Mouse (Mus musculus) cerebellum, adult (tissue): ENCODE measurements at regions not wholly inside any gene's neighbourhood (a gene's known extent, or its start where the extent isn't known, plus 50 kb on each side); places are given as distances from the start of the nearest gene placed in this dataset.

ENCODE experiments used
- ATAC-seq: cut with Nextera tagmentation; 2 replicates; pipeline ENCODE4 v1.9.2; 2017; ENCODE audit warnings: mild to moderate bottlenecking, moderate library complexity, mixed read lengths; ENCODE audit not compliant: insufficient number of reproducible peaks, low FRiP score, low TSS enrichment

GRCm38 (mm10) chr3:115655020-115655419 is 59.9 kb downstream of the S1pr1 start:
- no peak for ATAC-seq

GRCm38 (mm10) chr3:115652236-115652635 is 62.6 kb downstream of the S1pr1 start:
- ATAC-seq, result no peak

DNA sequence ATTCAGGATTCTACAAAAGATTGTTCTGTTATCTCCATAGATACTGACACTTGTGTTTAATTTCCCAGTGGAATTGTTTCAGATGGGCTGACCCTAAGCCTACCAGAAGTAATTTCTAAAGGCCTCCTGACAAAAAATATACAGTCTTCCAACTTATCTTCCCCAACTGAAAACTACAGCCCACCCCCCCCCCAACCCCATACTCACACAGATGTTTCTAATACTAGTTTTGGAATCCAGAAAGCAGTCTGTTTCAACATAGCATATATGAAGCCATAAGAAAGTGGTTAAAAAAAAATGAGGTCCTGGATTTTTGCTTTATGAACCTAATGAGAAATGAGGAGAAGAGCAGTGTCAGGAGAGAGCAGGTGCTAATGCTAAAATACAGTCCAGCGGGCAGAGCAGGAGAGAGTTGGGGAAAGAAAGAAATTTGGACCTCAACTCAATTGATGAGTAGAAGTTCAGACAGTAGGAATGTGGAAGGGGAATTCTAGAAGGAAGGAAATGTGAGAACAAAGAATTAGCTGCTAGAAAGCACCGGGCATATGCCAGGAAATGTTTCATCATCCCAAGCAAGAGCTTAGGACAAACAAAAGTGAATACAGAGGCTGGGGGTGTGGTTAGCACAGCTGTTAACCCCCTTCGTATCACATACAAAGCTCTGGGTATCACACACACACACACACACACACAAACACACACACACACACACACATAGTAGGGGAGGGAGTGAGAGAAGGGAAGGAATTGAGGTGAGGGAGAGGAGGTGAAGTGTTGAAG is 65.3 kb downstream of the S1pr1 start:
- ATAC-seq, result no peak

- ATAC-seq, result no peak
Measured at GRCm38 (mm10) chr3:115646993-115647392, 67.9 kb downstream of the S1pr1 start.

DNA sequence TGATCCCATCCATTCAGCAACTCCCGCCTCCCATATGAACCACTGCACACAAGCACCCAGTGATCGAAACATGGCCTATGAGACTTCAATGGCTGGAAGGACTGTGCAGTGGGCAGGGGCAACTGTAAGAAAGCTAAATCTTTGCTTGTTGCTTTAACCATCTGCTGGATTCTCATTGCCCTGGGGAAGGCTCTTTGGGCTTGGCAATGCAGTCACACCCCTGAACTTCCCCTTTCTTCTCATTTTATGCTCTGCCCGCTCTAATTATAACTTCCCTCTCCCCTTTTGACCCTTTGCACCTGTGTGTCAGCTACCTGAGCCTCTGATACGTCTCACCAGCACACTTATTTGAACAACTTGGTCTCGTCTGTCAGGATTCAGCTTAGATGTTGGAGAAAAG is 70.6 kb downstream of the S1pr1 start:
- ATAC-seq, result no peak

- ATAC-seq, result peak; percentile 77
Measured at GRCm38 (mm10) chr3:115642846-115643260, 72.0 kb downstream of the S1pr1 start.

DNA sequence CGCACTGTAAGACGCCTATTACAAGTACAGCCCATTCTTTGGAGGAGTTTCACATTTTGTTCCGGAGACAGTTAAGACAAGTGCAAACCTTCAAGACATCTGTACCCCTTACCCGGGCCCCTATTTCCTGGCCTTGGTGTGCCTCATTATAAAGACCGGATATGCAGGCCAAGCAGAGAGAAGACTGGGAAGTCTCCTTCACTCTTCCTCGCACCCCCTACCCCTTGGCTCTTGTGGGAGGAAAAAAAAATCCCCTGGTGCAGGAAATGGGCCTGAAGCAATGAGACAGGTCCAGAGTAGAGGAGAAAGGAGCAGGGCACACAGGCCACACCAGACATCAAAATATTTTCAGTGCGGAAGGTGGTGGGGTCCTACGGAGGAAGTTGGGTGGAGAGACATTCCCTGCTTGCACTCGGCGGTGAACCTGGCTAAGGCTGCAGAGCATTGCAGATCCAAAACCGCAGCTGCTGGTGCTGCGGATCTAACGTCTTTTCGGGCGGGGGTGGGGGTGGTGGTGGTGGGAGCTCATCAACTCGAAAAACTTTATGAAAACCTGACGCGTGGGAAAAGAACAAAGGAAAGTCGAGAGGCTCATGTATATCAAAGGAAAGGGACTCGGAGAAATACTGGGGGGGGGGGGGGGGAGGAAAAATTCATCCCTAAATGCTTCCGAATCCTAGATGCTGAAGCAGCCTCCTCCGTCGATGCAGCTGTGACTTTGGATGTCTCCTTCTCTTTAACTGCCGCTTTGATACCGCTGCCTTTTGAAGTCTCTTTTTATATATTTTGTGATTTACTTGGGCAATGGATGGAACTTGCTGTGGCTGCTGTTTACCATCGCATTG is 72.6 kb downstream of the S1pr1 start:
- ATAC-seq, result peak; percentile 31

GRCm38 (mm10) chr3:115641411-115641810 is 73.5 kb downstream of the S1pr1 start:
- ATAC-seq, result no peak

GRCm38 (mm10) chr3:115635487-115635886 is 79.4 kb downstream of the S1pr1 start:
- no peak for ATAC-seq

GRCm38 (mm10) chr3:115635081-115635480 is 79.8 kb downstream of the S1pr1 start:
- no peak for ATAC-seq

DNA sequence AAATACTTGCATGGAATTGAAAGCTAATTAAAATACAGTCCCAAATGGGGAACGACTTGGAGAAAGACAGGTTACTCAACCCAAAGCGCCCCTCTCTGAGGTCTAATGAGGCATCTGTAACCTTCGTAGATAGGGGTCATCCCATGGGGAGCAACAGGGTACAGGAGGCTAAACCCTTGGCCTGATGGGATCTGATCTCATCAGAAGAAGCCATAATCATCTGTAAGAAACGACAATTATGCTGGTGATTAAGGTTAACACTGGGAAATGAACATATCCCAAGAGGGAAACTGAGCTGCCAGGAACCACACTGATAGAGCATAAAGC is 82.5 kb downstream of the S1pr1 start:
- ATAC-seq, result no peak

GRCm38 (mm10) chr3:115631573-115632416 is 83.1 kb downstream of the S1pr1 start:
- ATAC-seq, result peak; percentile 36; the same call in 1 of the 2 replicates

DNA sequence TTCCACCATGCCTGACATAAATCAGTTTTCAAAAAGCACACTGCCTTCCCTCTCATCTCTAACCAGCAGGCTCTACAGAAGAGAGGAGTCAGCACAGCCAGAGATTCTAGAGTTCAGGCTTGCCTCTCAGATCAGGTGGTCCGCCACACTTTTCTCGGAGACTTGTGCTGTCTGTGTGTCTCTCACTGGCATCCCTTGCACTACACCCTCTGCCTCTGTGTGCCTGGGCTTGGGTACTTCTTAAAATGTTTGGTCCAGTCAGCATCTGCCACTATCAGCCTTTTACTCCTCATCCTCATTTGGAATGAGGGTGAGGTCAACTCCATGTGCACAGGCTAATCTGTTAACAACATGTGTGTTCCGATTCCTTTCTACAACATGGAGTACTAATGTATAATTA is 92.0 kb downstream of the S1pr1 start:
- ATAC-seq, result no peak

DNA sequence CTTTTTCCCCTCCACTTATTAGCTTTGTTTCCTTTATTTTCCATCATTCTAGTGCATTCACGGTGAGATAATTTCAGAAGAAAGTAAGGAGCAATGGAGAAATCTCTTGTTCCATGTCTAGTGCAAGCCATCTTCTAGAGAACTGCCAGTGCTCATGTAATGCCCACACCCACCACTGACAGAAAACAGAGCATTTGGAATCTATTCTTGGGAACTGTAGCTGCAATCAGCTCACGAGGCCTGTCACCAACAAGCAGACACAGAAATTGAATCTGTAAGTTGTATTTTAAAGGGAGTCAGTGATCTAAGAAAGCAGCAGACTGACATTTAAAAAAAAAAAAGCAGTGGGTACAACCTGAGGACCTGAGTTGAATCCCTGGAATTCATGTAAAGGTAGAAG is 92.6 kb downstream of the S1pr1 start:
- ATAC-seq, result no peak

GRCm38 (mm10) chr3:115619970-115620369 is 94.9 kb downstream of the S1pr1 start:
- ATAC-seq, result no peak

GRCm38 (mm10) chr3:115615994-115616598 is 98.8 kb downstream of the S1pr1 start:
- ATAC-seq, result peak; percentile 68; the same call in 1 of the 2 replicates

- no peak for ATAC-seq
Measured at GRCm38 (mm10) chr3:115612859-115613258, 102.0 kb downstream of the S1pr1 start.

DNA sequence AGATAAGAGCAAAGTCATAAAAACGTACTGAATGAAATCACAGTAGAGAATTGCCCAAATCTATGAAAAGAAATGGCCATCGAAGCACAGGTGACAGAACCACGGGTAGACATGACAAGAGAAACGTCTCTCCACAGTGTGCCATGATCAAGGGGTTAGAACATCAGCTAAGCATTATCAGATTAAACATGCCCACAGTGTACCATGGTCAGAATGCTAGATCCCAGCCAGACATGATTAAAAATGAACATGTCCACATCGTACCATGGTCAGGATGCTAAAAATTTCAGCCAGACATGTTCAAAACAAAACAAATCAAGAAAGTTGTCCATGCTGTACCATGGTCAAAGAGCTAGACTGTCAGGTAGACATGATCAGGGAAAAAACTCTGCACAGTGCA is 106.8 kb downstream of the S1pr1 start:
- no peak for ATAC-seq

DNA sequence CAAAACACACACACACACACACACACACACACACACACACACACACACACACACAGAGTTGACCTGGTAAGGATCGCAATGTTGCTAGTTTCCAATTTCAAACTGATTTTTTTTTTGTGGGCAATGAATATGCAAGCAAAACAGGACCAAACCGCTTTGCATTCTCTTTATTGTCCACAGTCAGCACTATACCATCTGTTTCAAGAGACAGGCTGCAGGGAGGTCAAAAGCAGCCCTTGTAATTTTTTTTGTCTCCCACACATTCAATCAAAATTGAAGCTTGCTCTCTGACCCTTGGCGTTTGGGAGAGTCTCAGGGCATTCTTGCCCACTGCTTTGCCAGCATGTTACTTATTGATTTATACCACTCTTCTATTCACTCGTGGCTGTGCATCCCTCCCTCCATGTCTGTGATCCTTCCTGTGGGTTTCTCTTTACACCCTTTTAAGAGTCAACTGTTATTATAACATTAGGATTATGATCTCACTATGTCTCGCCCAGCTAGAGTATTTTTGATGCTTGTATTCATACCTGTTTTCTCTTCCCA is 110.1 kb downstream of the S1pr1 start:
- no peak for ATAC-seq

DNA sequence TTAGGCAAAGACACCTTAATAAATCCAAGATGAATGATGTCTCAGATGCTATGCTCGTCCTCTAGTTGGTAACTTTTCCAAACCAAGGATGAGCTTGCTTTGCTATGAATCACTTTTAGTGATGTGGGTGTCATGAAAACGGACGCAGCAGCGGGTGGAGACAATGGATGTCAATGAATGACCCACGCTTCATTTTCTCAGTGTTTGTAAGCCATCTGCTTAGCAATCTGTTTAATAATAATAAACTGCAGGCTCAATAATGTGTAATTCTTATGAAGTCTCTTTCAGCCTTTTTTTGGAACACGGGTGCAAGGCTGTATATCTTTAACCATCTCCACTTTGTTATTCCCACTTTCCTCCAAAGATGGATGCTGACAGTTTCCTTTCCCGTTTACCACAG is 110.6 kb downstream of the S1pr1 start:
- ATAC-seq, result no peak
